Mouse (Mus musculus) left cerebral cortex, postnatal 25 days (tissue): ENCODE measurements around the gene Tardbp. TPM values are rescaled to one million over a fixed set of nuclear protein-coding genes. Genes with fewer than 3 reads are reported as not detected.

Source experiments
- DNase-seq, 2 experiments: peaks; one replicate each; pipeline ENCODE4 v3.0.0; 2022; ENCODE audit warnings: low spot score in 2 of 2, mixed read lengths in 1 of 2
- intact Hi-C: fragments of 180-260 bp; cut with DNase I; formaldehyde crosslinking; loops from one replicate; pipeline ENCODE4 v1.15.1; 2025
- total RNA-seq, 2 experiments: library from RNA; stranded (reverse); gene quantifications; 2 replicates each; pipeline ENCODE4 v1.2.3; 2021

Gene Tardbp
- total RNA-seq, 2 experiments from 2014 or later, result 187 to 201 TPM

DNA sequence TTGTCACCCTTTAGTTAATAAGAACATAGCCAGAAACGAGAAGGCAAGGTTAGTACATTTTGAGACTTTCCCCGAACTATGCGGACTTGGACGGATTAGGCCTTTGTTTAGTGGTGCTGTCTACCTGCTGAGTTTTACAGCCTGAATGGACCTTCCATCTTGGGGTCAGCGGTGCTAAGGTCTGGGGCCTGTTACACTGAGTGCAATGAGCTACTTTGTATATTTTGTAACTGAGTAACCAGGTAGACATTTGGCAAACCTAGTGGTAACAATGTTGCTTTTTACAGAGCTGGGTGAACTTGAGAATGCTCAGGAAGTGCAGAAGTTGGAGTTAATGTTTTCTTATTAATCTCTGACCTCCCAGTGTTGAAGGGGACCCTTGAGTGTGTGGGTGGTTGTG is 14.3 kb upstream of the Tardbp start:
- DNase-seq, result no peak
- intact Hi-C loops, result no loop called here

DNA sequence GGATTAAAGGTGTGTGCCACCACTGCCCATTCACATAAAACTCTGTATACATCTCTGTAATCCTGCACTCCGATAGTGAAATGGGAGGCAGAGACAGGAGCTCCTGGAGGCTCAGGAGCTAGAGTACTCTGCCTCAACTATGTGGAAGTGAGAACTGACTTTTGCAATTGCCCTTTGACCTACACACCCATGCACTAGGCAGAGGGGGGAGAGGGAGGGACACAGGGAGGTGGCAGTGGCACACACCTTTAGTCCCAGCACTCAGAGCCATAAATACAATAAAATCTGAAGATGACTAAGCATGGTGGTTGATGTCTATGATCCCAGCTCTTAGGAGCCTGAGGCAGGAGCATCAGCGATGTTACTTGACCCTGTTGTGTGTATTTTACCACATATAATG is 12.6 kb upstream of the Tardbp start:
- DNase-seq, result no peak
- intact Hi-C loops, result no loop called here

DNA sequence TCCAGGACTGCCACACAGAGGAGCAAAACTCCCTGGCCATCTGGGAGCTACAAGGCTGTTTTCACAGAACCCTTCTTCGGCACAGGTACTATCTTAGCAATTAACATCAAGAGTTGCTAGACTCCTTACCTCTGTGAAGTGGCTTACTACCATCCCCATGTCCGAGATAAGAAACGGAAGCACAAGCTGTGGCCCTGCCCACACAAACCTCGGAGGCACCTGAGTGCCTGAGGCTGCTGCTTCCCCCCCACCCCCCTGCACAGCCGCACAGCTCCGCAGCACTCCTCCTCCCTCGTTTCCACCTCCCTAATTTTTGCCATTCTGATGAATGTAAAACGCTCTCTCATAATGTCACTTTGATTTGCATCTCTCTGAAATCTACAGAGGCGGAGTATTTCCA is 11.5 kb upstream of the Tardbp start:
- no peak for DNase-seq
- intact Hi-C loops, result no loop called here

DNA sequence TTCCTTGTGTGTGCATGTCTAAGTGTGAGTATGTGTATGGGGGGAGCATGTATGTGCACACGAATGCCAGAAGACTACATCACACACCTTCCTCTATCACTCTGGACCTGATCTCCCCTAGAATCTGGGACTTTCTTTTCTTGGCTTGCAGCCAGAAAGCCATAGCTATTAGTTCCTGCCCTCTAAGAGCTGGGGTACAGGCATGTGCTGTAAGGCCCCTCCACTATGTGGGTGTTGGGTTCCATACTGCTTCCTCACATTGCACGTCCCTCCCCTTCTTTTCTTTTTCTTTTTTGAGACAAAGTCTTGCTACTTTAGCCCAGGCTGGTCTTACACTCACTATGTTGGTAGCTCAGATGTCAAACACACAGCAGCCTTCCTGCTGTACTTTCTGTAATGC is 8.5 kb upstream of the Tardbp start:
- intact Hi-C loops, result no loop called here
- DNase-seq, result no peak

DNA sequence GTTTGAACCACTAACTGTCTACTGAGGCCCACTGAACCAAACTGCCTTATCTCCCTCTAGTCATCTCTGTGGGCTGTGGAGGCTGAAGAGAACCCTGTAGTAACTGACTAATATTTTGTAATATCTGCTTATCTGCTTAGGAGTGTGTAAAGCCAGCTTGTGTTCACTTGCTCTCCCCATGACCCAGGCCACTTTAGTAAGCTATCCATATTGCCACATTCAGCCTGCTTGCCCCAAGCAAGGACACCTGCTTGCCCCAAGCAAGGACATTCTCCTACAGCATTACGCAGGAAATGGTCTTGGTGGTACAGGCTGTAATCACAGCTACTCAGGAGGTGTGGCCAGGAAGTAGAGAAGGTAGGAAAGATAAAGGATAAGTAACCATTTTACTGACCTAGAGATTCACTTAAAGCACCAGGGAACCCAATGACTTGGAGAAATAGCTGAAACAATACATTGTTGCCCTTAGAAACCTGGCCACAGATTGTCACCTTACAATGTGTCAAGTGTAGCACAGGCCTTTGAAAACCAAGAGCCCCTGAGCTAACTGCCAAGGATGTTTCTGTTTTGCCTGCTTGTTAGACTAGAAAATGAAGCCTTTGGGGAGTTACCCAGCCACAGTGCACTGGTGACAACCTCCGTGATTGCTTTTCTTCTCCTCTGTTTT is 6.7 kb upstream of the Tardbp start:
- intact Hi-C loops, result no loop called here
- DNase-seq, result no peak

DNA sequence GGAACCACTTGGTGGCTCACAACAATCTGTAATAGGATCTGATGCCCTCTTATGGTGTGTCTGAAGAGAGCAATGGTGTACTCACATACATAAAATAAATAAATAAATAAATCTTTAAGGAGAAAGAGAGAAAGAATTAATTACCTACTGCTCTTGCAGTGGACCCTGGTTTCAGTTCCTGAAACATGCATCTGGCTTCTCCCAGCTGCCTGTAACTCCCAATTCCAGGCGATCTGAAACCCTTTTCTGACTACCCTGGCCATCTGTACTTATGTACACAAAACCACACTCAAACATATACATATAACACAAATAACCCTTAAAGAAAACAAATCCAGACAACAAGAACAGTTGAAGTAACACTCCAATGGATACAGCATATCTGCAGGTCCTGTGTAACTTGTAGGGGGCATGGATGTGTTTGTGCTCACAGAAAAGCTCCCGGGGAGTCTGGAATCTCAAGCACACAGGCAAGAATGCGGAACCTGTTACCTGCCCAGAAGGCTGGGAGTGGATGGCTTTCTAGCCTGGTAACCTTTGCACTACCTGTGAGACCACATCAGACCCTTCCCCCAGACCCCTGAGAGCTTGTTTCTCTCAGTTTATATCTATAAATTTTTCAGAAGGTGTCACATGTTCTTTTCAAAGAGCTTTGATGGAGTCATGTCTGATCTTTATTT is 5.3 kb upstream of the Tardbp start:
- intact Hi-C loops, result no loop called here
- DNase-seq, result no peak

DNA sequence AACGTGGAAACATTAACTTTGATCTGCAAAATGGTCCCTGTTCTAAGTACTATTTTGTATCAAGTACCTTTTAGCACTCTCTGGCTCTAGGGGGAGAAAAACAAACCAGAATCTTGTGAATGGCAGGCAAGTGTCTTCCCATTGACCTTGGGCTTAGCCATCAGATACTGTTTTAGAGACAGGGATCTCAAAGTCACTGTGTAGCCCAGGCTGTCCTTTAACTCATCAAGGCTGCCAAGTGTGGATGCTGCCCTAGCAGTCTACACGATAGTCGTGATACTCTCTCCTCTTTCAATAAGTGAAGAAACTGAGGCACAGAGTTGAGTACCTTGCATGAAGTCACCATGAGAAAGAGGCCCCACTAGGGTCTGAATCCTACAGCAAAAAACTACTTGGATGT is 427 bp upstream of the Tardbp start:
- intact Hi-C loops, result no loop called here
- no peak for DNase-seq

DNA sequence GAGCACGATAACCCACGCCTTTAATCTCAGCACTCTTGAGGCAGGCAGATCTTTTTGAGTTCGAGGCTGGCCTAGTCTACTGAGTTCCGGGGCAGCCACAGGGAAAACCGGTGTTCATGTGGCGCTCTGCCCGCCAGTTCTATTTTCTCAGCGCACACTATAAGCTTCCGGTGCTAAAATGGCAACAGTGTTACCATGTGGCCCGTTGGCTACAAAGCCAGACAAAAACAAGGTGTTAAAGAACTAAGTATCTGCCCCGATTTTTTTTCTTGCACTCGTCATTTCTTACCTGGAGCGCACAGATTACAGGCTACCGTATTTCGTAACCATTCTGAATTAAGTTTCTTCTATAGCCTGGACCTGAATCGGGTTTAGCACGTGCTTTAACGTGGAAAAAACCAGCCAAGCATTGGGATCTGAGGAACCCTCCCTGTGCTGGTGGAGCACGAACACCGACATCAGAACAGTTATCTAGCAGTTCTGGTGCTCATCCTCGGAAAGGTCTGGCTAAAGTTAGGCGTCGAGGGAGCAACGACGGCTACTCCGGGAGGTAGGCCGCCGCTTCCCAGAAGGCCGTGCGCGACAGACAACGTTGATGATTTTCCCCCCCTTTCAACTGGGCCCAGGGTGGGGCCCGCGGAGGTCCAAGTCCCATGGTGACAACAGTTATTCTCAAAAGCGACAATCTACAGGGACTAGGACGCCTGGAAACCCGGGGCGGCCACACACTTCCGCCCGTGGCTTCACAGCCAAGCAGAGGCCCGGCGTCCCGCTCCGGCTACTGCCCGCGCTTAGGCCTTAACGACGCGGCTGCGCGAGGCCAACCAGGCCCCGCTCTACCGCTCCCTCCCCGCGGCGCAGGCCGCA is 830 bp downstream of the Tardbp start:
- DNase-seq, result peak; percentile 41 to 49
- intact Hi-C loops, result no loop called here

DNA sequence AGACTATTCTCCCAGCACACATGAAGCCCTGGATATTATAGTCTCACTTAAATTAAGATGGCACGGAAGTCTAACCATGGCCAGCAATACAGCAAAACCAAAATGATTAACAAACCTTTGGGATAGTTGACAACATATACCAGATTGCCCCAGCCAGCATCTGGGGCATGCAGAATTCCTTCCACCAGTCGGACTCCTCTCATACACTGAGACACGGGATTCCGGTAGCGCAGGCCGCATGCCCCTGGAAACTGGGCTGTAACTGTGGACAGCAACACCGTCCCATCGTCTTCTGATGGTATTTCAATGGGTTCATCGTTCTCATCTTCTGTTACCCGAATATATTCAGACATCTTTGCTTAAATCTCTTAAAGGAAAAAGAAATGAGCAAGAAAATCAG is 1.8 kb downstream of the Tardbp start:
- no peak for DNase-seq
- intact Hi-C loops, result no loop called here

DNA sequence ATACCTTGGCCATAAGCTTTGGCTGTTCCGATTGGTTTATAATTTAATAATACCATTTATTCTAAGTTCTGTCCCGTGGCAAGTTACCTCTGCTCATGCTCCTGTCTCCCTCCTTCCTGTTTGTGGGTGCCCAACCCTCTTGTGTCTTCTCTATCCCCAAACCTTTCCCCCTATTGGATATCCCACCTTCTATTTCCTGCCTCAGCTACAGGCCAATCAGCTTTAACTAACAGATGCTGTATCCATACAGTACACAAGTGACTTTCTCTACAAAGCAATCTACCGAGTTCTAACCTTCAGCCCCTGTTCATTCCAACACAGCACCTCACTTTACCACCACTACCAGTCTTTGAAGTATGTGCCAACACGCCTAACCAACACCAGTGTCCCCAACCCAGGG is 3.2 kb downstream of the Tardbp start:
- intact Hi-C loops, result no loop called here
- no peak for DNase-seq

DNA sequence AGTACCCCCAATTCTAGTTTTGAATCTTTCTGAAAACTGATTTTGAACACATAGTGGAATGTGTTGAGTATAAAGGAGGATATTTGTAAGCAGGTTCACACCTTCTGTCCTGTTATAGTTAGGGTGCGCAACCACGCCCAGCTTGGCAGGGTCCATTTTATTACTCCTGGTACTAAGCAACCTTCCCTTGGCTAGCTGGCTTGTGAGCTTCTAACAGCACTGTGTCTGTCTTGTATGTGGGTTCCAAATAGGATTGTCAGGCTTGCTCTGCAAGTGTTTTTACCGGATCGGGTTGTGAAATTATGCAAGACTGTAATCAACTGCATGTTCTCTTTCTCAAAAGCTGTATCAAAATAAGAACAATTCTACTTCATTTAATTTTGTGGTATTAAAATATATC is 4.3 kb downstream of the Tardbp start:
- intact Hi-C loops, result no loop called here
- no peak for DNase-seq

DNA sequence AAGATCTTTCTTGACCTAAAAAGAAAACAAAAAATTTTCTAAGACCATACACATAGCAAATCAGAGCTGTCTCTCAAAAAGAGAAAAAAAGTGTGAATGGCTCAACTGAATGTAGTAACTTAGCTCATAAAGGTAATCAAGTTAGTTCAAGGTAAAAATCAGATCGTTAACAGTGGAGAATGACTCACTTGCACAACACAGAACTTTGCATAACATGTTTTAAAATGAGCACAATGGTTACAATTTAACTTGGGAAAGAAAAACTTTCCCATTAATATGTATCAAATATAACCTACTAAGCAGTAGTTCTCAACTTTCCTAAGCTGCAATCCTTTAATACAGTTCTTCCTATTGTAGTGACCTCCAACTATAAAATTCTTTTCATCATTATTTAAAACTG is 6.1 kb downstream of the Tardbp start:
- intact Hi-C loops, result no loop called here
- no peak for DNase-seq

DNA sequence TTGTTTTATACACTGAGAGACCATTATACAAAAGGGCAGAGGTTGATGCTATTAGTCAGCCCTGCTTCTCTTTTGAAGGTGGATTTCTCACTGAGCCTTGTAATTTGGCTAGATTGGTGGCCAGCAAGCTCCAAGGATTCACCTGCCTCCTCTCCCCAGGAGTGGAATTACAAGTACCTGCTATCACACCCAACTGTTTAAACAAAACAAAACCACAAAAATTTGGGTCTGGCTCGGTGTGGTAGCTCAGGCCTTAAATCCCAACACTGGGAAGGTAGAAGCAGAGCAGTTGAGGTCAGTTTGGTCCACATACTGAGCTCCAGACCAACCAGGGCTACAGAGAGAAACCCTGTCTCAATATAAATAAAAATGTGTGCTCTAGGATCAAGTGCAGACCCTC is 7.0 kb downstream of the Tardbp start:
- intact Hi-C loops, result no loop called here
- no peak for DNase-seq

DNA sequence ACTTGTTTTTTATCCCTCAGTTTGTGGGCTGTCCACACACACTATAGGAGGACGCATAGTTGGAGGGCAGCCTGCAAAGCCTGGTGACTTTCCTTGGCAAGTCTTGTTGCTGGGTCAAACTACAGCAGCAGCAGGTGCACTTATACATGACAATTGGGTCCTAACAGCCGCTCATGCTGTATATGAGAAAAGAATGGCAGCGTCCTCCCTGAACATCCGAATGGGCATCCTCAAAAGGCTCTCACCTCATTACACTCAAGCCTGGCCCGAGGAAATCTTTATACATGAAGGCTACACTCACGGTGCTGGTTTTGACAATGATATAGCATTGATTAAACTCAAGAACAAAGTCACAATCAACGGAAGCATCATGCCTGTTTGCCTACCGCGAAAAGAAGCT is 13.1 kb downstream of the Tardbp start:
- intact Hi-C loops, result no loop called here
- DNase-seq, result no peak

DNA sequence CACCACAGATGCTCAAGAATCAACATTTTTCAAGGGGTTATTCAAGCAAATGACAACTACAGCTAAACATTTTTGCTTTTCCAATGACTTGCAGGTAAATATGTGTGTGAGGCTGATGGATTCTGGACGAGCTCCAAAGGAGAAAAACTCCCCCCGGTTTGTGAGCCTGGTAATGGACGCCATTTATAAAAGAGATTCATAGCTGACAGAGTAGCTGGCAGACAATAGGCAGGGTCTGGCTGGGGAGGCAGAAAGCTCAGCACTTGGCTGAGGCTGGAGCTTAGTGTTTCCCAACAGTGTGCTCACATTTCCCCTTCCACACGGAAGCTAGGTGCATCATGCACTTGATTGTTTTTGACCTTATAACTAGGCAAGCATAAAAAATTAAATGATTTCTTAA is 14.3 kb downstream of the Tardbp start:
- intact Hi-C loops, result no loop called here
- no peak for DNase-seq

DNA sequence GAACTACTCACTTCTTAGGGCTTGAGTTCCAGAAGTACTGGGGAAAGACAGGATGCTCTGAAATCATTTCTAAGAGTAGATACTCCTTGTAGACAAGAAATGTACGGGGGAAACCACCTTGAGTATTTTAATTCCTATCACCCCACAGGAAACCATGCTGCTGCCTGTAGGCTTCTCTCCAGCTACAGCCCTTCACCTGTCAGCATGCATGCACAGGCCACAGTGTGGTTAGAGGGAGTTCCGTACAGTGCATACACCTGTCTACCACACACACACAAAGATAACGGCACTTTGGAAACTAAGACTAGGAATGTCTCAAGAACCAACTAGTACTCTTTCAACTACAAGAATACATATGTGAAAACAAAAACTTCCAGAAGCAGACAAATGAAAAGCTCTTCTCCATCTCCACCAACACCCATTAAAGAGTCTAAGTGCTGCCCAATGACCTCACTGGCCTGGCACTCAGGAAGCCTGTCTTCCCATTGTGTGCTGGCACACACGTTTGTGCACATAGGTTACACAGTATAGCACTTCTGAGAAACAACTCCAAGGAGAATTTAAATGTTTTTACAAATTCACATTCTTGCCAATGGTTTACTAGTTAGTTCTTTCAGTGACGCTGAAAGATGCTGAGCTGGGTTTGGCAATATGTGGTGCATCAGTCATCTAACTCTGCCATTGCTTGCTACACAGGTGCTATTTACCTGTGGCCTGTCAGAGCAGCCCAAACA is 16.0 kb downstream of the Tardbp start:
- no peak for DNase-seq
- intact Hi-C loops, result no loop called here

DNA sequence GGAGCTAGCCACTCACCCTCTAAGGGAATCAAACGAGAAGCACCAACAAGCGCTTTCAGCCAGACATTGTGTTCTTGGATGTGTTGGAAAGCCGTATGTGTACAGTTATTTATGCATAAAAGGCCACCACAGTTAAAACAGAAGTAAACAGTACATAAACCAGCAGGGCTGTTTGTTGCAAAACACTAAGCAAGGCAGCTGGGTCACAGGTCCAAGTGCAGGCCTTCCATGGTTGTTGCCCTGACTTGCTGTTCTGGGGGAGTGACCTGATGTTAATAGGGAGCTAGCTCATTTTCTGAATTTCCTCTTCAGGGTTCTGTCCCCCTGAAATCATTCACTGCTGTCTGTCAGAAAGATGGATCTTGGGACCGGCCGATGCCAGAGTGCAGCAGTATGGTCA is 17.0 kb downstream of the Tardbp start:
- intact Hi-C loops, result loop anchor here (5.0 kb wide), 1 partner anchor 53 kb away; the partner anchor contains the start of gene Exosc10

DNA sequence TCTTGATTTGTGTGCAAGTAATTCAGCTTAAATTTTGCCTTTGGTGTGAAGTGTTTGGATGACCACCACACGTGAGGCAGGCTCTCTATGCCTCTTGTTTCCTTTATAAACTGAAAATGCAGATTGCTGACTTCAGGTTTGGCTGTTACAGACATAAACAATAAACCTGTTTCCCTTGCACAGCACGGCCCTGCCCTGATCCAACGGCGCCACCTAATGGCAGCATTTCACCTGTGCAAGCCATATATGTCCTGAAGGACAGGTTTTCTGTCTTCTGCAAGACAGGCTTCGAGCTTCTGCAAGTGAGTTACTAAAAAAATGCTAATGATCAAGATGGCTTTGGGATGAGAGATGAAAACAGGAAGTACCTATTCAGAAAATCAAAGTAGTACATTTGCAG is 19.1 kb downstream of the Tardbp start:
- intact Hi-C loops, result loop anchor here (5.0 kb wide), 1 partner anchor 50 kb away; the partner anchor contains the start of gene Exosc10
- DNase-seq, result peak; percentile 71 to 80

More for the DNA sequence above, 17.0 kb downstream of the Tardbp start:
- no peak for DNase-seq

DNA sequence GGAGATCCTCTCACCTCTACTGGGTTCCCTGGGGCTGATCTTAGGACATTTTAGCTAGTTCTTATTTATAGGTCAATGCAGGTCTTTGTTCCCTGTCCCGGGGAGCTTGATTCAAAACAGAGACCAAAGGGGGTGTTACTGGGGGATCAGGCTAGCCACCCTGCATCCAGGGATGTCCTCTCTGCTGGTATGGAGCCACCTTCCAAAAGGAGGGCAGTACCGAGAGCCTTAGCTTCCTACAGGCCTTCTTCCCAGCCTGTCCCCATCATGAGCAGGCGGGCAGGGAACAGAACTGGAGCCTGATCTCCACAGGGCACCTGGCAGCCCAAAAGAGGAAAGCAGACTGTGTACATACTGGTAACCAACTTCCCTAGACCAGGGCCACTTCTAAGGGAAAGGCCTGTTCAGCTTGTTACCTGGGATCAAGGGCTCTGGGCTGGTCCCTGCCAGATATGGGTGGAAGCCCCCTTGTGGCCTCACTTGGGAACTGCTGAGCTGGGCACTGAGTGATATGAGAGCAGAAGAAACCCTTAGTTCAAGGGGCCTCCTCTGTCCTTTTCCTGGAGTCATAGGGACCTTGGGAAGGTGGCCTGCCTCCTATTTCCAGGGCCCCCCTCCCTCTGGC is 22.2 kb downstream of the Tardbp start:
- DNase-seq, result peak in 1 of 2 experiments; percentile 65
- intact Hi-C loops, result loop anchor here (5.0 kb wide), 1 partner anchor 47 kb away; the partner anchor contains the start of gene Exosc10
